Mouse (Mus musculus) forebrain, embryonic 14.5 days (tissue): ENCODE results near the gene Eps8l1. TPM values are rescaled to one million over a fixed set of nuclear protein-coding genes. Genes with fewer than 3 reads are reported as not detected.

Source experiments
- ATAC-seq: fragments of 200-750 bp; cut with Nextera tagmentation; 2 replicates; pipeline ENCODE4 v1.8.0; 2017; ENCODE audit warnings: mild to moderate bottlenecking, moderate library complexity
- DNase-seq: peaks from one replicate; pipeline ENCODE4 v3.0.0-alpha.2; 2015; ENCODE audit warnings: low spot score
- H3K27ac ChIP-seq: fragments of 300-500 bp; sonication (generic); 2 replicates; pipeline ENCODE4 v1.5.1; 2014; ENCODE audit warnings: low read depth, mild to moderate bottlenecking, control low read depth, low read length, moderate library complexity
- H3K27me3 ChIP-seq: fragments of 300-500 bp; sonication (generic); replicated peaks from 2 replicates; pipeline ENCODE4 v1.6.1; 2014; ENCODE audit warnings: low read length, control low read depth, mixed read lengths; ENCODE audit not compliant: control insufficient read depth, insufficient read depth
- H3K36me3 ChIP-seq: fragments of 300-500 bp; sonication (generic); 2 replicates; pipeline ENCODE4 v1.6.1; 2014; ENCODE audit warnings: low read length, control low read depth; ENCODE audit not compliant: control insufficient read depth, insufficient read depth
- H3K4me1 ChIP-seq: fragments of 300-500 bp; sonication (generic); 2 replicates; pipeline ENCODE4 v1.6.1; 2014; ENCODE audit warnings: antibody characterized with exemption, low read length, control low read depth; ENCODE audit not compliant: control insufficient read depth, insufficient read depth
- H3K4me2 ChIP-seq: fragments of 300-500 bp; sonication (generic); 2 replicates; pipeline ENCODE4 v1.6.1; 2014; ENCODE audit warnings: mild to moderate bottlenecking, control low read depth, low read length
- H3K4me3 ChIP-seq: fragments of 300-500 bp; sonication (generic); 2 replicates; pipeline ENCODE4 v1.5.1; 2014; ENCODE audit warnings: low read depth, low read length, control low read depth
- H3K9ac ChIP-seq: fragments of 300-500 bp; sonication (generic); 2 replicates; pipeline ENCODE4 v1.6.1; 2014; ENCODE audit warnings: mild to moderate bottlenecking, low read length, control low read depth, moderate library complexity
- H3K9me3 ChIP-seq: fragments of 300-500 bp; sonication (generic); replicated peaks from 2 replicates; pipeline ENCODE4 v1.6.1; 2016; ENCODE audit warnings: low read length, control low read depth, mixed read lengths; ENCODE audit not compliant: control insufficient read depth
- WGBS: fragments of 180-500 bp; shearing (Covaris S2); extraction: QIAGEN DNeasy Blood & Tissue Kit; methylation state at CpG from one replicate; pipeline ENCODE4 v1.1.7; 2014; 5-methylcytosine and 5-hydroxymethylcytosine counted together
- polyA plus RNA-seq: library from polyadenylated mRNA; unstranded; fragments of >200 nt; fragmentation: Nextera tagmentation; extraction: Ambion mirVana; gene quantifications from 2 replicates; pipeline ENCODE4 v1.2.1, GENCODE M21; 2014

Gene Eps8l1
- polyA plus RNA-seq, 1 experiment from 2014 or later: 2.9 TPM

DNA sequence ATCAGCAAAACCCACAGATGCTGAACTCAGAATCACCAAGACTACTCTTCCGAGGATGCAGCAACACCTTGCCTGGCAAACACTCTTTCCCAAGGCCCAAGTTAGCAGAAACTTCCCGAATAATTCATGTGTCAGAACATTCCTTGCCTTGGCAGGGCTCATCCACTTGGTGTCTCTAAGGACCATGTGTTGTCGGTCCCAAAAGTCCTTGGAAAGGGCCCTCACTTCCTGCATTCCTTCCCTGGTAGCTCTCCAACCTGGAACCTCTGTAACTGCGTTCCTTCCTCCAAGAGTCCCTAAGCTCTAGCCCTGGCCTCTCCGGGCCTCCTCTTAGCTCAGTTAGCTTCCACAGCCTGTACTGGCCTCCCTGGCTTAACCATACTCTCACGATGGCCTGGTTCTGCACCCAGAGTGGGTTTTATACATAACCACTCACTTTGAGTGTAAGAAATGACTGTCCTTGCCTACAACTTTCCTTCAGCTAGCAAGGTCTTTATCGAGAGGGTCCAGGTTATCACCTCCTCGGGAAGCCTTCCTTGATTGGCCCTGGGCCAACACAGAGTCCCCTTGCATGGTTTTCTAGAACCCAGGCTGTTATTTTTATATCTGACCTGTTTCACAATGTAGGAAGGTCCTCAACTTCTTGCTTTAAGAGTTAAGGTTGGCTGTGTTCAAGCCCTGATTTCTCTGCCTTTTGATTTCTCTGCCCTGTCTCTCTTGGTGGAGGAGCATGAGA is 51.2 kb downstream of the Eps8l1 start:
- ATAC-seq: no peak
- no peak overlapping the region for H3K4me3 ChIP-seq

DNA sequence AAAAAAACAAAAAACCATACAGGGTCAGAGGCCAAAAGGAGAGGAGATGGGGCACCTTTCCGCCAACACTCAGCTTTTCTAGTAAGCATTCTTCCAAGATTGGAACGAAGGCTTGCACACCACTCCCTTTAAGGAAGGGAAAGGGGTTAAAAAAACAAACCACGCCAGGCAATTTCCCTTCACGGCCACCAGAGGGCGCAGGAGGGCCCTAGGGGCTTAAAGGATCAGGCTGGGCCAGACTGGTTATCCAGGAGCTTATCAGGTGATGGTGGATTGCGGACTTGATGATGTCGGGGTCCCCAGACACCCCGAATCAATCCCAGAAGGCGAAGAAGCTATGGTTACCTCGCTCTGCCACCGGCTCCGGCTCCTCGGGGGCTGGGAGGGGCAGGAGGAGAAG is 52.8 kb downstream of the Eps8l1 start:
- no peaks in the 10 kb centered on the region for H3K4me1 ChIP-seq
- ATAC-seq: no peak
- H3K9ac ChIP-seq: no peak overlapping the region
- peak; percentile 34 for DNase-seq
- WGBS: 34% methylated on average over 13 of the region's 13 CpGs
- no peak overlapping the region for H3K4me3 ChIP-seq
- no peaks in the 10 kb centered on the region for H3K27me3 ChIP-seq
- no peaks in the 10 kb centered on the region for H3K36me3 ChIP-seq
- no peaks in the 10 kb centered on the region for H3K9me3 ChIP-seq
- no peak overlapping the region for H3K27ac ChIP-seq
- no peak overlapping the region for H3K4me2 ChIP-seq

More for the DNA sequence above, 51.2 kb downstream of the Eps8l1 start:
- H3K4me2 ChIP-seq: no peak overlapping the region
- no peak overlapping the region for H3K9ac ChIP-seq
- no peak for DNase-seq
- H3K27me3 ChIP-seq: no peaks in the 10 kb centered on the region
- no peak overlapping the region for H3K27ac ChIP-seq
- H3K9me3 ChIP-seq: no peaks in the 10 kb centered on the region
- 80% methylated on average over 8 of the region's 8 CpGs for WGBS
- H3K36me3 ChIP-seq: no peaks in the 10 kb centered on the region
- H3K4me1 ChIP-seq: no peaks in the 10 kb centered on the region

DNA sequence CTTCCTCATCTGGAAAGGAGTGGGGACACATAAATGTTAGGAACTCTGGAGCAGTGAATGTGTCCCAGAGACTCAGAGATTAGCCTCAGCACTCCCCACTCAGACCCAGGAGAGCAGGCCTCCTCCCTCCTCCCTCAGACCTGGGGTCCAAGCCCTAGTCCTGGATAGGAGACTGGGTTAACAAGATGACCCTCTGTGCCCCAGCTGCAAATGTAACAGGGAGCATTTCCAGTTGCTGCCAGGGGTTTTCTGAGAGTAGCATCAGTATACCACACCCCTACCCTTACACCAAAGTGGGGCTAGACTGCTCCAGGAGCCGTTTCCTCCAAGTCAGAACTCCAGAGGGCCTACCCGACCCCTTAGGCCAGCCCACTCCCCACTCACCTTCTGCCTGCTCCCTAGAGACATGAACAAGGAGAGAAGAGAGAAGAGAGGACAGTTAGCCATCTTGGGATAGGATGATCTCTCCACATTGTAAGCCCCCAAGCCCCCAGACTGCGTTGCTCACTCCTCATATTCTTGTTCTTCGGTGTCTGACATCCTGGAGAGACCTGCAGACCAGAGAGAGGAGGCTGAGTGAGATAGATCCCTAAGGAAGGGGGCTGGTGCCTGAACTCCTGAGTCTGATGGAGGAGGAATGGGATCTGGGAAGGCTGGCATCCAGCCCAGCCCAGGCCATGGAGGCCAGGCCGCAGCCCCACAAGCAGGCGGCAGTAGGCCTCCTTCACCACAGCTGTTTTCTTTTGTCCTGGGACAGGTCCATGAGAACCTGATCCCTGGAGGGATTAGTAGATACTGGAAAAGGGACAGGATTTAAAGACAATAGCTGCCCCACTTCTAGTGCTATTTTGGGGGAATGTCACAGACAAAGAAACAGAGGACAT is 53.6 kb downstream of the Eps8l1 start:
- no peaks in the 10 kb centered on the region for H3K9me3 ChIP-seq
- H3K27ac ChIP-seq: no peak overlapping the region
- no peaks in the 10 kb centered on the region for H3K36me3 ChIP-seq
- ATAC-seq (no peak), DNase-seq (no peak)
- no peak overlapping the region for H3K4me3 ChIP-seq
- WGBS: 46% methylated on average over 6 of the region's 6 CpGs
- no peak overlapping the region for H3K4me2 ChIP-seq
- H3K9ac ChIP-seq: no peak overlapping the region
- no peaks in the 10 kb centered on the region for H3K27me3 ChIP-seq
- no peaks in the 10 kb centered on the region for H3K4me1 ChIP-seq

DNA sequence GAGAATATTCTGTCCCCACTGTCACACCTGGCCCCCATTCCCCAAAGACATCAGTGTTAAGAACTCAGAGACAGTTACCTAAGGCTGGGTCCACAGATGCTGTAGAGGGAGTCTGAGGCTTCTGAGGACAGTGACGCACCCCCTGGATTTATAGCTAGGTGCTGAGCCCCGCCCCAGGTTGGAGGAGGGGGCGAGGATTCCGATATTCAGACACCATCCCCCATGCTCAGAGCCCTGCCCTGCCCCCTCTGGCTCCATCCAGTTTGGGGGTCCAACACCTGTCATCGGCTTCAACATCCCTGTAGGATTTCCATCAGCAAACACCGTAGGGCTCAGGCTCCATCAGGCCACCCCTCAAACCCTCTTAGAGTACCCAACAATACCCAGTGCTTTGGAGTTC is 55.4 kb downstream of the Eps8l1 start:
- WGBS: 54% methylated on average over 6 of the region's 6 CpGs

DNA sequence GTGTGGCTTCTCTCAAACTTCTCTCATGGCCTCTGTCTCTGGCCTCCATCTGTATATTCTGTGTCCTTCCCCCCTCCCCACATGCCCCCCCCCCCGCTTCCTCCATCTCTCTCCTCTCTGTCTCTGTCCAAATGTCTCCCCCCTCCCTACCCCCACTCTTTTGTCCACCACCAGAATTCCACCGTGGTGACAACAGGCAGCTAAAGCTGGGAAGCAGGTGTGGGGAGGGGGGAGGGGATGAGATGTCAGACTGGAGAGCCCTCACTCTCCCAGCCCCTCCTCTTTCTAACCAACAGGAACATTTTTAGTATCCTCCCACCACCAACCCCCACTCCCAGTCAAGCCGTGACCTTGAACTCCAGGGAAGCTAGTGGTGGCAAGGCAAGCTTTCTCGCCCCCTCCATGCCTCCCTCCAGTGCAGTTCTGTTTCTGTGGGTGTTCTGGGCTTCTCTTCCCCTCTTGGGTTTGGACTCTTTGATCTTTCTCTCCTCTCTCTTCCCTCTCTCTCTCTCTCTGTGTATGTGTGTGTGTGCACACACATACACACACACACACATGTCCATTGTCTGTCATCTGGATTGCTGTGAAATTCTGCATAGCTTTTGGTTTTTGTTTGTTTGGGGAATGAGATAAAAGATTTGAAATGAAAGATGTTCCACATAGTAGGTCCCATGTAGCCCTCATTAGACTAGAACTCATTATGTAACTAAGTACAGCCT is 56.0 kb downstream of the Eps8l1 start, which contains the start of gene Tnnt1:
Gene Tnnt1, minus strand, starts transcription at position 51 of the 719 bp plus-strand sequence.
- no peak within 1 kb of the TSS for H3K27ac ChIP-seq
- H3K27me3 ChIP-seq: no peaks in the 10 kb centered on the region
- H3K4me3 ChIP-seq: no peak within 1 kb of the TSS
- H3K9me3 ChIP-seq: no peaks in the 10 kb centered on the region
- ATAC-seq (0 out of 2 replicates have a peak, but pooled peaks have one; percentile 26), DNase-seq (no peak)
- H3K9ac ChIP-seq: no peak within 1 kb of the TSS
- no peaks in the 10 kb centered on the region for H3K36me3 ChIP-seq
- peaks cover 4% of the 10 kb centered on the region; the same call in 1 of the 2 replicates for H3K4me1 ChIP-seq
- WGBS: 27% methylated on average over 4 of the region's 4 CpGs
- no peak within 1 kb of the TSS for H3K4me2 ChIP-seq

More for the DNA sequence above, 55.4 kb downstream of the Eps8l1 start:
- no peak overlapping the region for H3K27ac ChIP-seq
- H3K27me3 ChIP-seq: no peaks in the 10 kb centered on the region
- no peak for DNase-seq
- peaks cover 2% of the 10 kb centered on the region; the same call in 1 of the 2 replicates for H3K4me1 ChIP-seq
- no peaks in the 10 kb centered on the region for H3K36me3 ChIP-seq
- H3K9me3 ChIP-seq: no peaks in the 10 kb centered on the region
- no peak overlapping the region for H3K4me2 ChIP-seq
- no peak overlapping the region for H3K4me3 ChIP-seq
- no peak overlapping the region for H3K9ac ChIP-seq
- no peak for ATAC-seq

DNA sequence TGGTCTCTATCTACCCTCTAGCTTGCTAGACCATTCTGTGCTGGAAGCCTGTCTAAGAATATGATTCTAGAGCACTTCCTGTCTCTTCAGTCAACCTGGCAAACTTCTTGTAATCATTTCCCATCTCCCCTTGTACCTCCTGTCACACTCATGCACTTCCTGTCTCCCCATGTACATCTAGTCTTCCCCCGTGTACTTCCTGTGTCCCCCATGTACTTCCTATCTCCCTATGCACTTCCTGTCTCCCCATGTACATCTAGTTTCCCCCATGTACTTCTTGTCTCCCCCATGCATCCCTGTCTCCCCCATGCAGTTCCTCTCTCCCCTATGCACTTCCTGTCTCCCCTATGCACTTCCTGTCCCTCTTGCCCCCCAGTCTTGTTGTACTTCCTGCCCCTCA is 58.0 kb downstream of the Eps8l1 start:
- no peak overlapping the region for H3K27ac ChIP-seq
- no peaks in the 10 kb centered on the region for H3K36me3 ChIP-seq
- no peak overlapping the region for H3K4me2 ChIP-seq
- no peak overlapping the region for H3K9ac ChIP-seq
- H3K9me3 ChIP-seq: no peaks in the 10 kb centered on the region
- ATAC-seq (no peak), DNase-seq (no peak)
- peaks cover 4% of the 10 kb centered on the region; the same call in 1 of the 2 replicates for H3K4me1 ChIP-seq
- no peak overlapping the region for H3K4me3 ChIP-seq
- 87% methylated on average over 1 of the region's 1 CpGs for WGBS
- no peaks in the 10 kb centered on the region for H3K27me3 ChIP-seq

DNA sequence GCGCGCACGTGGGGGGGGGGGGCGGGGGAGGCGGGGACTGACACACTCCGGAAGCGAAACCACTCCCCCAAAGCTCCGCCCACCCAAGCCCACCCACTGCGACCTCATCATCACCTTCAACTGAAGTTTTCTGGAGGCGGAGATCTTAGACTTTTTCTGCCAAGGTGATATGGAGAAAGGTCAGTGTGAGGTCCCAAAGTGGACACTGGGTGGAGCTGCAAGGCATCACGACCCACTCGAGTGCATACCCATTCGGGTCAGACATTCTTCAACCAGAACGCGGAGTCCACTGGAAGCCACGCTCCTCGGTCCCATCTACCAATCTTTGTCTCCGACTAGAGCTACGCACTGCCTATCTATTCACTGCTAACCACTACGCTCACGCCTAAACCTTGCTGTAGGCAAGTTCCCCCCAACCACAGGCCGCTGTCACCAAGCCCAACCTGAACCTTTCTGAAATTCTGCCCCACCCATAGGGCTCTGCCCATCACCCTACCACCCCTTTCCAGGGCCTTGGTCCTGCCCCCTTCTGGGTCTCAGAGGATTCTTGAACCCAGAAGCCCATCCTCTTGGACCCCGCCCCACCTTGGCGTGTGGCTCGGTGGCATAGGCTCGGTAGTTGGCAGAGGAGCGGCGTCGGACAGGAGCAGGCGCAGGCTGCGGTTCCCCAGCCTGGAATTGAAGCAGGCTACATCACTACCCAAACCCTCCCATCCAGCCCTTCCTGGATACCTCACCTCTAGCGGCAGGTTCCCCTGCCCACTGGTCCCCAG is 60.9 kb downstream of the Eps8l1 start:
- Histone ChIP-seq H3K27ac (no peak overlapping the region), H3K4me2 (peak overlapping the region; percentile 44), H3K4me1 (peaks cover 4% of the 10 kb centered on the region; the same call in 1 of the 2 replicates), H3K27me3 (no peaks in the 10 kb centered on the region), H3K36me3 (no peaks in the 10 kb centered on the region), H3K9me3 (no peaks in the 10 kb centered on the region), H3K9ac (peak overlapping the region; percentile 43; the same call in 1 of the 2 replicates), H3K4me3 (peak overlapping the region; percentile 11; the same call in 1 of the 2 replicates)
- DNase-seq: peak; percentile 14
- ATAC-seq: no peak
- WGBS: 37% methylated on average over 32 of the region's 32 CpGs

DNA sequence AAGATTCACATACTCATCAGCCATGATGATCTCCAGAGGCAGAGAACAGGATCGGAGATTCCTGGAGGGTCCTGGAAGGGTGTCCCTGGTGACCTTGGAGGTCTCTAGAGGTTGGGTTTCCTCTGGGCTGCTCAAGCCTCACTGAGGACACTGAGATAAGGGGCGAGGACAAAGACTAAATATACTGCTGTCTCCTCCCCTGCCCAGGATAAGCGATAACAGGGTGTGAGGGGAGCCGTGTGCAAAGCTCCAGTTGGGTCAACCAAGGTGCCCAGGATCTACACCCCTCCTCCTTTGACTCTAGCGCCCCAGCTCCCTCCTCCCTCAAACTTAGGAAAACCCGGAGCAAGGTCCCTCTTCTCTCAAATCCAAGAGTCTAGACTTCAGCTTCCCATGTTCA is 61.8 kb downstream of the Eps8l1 start:
- no peak overlapping the region for H3K4me2 ChIP-seq
- 84% methylated on average over 6 of the region's 6 CpGs for WGBS
- H3K4me3 ChIP-seq: no peak overlapping the region
- no peaks in the 10 kb centered on the region for H3K27me3 ChIP-seq
- no peaks in the 10 kb centered on the region for H3K36me3 ChIP-seq
- DNase-seq (no peak), ATAC-seq (no peak)
- no peak overlapping the region for H3K27ac ChIP-seq
- no peak overlapping the region for H3K9ac ChIP-seq
- H3K4me1 ChIP-seq: peaks cover 4% of the 10 kb centered on the region; the same call in 1 of the 2 replicates
- H3K9me3 ChIP-seq: no peaks in the 10 kb centered on the region
